Comparison of ENCODE assay signal across 8 mouse cellular contexts in the genomic region with DNA sequence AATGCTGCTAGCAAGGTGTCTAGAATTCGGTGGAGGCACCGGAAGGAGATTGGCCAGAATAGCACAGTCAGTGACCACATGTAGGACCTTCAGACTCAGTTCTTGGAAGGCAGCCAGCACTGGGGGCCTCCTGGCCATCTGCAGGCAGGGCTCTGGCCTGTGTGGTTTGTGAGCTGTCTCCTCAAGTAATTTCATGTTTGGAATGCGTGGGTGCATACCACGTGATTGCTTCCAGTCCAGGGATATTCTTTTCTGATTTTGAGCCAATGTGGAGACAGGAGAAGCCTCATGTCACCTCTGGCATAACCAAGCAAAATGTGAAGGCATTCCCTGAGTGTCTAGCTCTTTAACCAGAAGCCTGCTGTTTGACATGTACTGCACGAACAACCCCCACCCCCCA. TPM values are rescaled to one million over a fixed set of nuclear protein-coding genes. Genes with fewer than 3 reads are reported as not detected.
DNase-seq lines count a peak whose midpoint lies in the region.

No protein-coding gene starts in this region.

- peak; percentile 80 for DNase-seq in left cerebral cortex, postnatal 4 days
- DNase-seq in left cerebral cortex, adult 8-10 months (ENCODE audit: low spot score in 2 of 2), result no peak
- peak; percentile 60 for DNase-seq in cerebellum, adult 8-10 months
- DNase-seq in heart, adult 8-10 months (ENCODE audit: low spot score), result peak; percentile 76
- peak; percentile 91 for DNase-seq in kidney, postnatal 10 days
- DNase-seq in ovary, postnatal 10 days (ENCODE audit: low spot score), result peak; percentile 62
- no peak for DNase-seq in thymus, adult 18-20 months
- DNase-seq in layer of hippocampus, adult 9-10 months (ENCODE audit: low spot score), result no peak

- intact Hi-C loops in left cerebral cortex, postnatal 4 days (cut with DNase I), result no loop called here

RNA-seq across cellular contexts. Expression of gene Htra1, which starts 28.8 kb away (rescaled TPM):
- total RNA-seq in left cerebral cortex, postnatal 4 days (2021), result 10 to 100 TPM; 45.2 to 48.8 TPM
- 100 to 1,000 TPM; 156 to 180 (median 161) TPM for total RNA-seq in left cerebral cortex, adult 8-10 months (2022)
- total RNA-seq in heart, adult 8-10 months (2022), result 100 to 1,000 TPM in 3 of 4 experiments, 10 to 100 TPM in 1; 96.9 to 118 (median 112) TPM

Comparison
In these comparisons a context has a peak if more than half of its experiments do, and no peak if none do; other contexts are left out.
1. DNase-seq: peak in left cerebral cortex, postnatal 4 days (single experiment), cerebellum, adult 8-10 months (single experiment), heart, adult 8-10 months (single experiment), kidney, postnatal 10 days (single experiment) and ovary, postnatal 10 days (single experiment); none in left cerebral cortex, adult 8-10 months (0 of 2), thymus, adult 18-20 months (0 of 2) and layer of hippocampus, adult 9-10 months (single experiment).